Mouse (Mus musculus): ENCODE measurements at regions not wholly inside any gene's neighbourhood (a gene's known extent, or its start where the extent isn't known, plus 50 kb on each side); places are given as distances from the start of the nearest gene placed in this dataset.

GRCm38 (mm10) chr5:119143411-119143810 lies 527.1 kb upstream of the Tbx3 start:
- no peak for DNase-seq (ENCODE audit: low spot score)

GRCm38 (mm10) chr5:119149389-119150185 lies 520.9 kb upstream of the Tbx3 start:
- no peak for DNase-seq (ENCODE audit: low spot score)

- no peak for DNase-seq (ENCODE audit: low spot score)
These were observed 517.4 kb upstream of the Tbx3 start for GRCm38 (mm10) chr5:119153086-119153485.

- DNase-seq (ENCODE audit: low spot score), result no peak
These were observed 513.8 kb upstream of the Tbx3 start for GRCm38 (mm10) chr5:119156638-119157037.

GRCm38 (mm10) chr5:119158171-119158570 lies 512.3 kb upstream of the Tbx3 start:
- no peak for DNase-seq (ENCODE audit: low spot score)

- no peak for DNase-seq (ENCODE audit: low spot score)
These were observed 508.3 kb upstream of the Tbx3 start for GRCm38 (mm10) chr5:119162132-119162675.

GRCm38 (mm10) chr5:119167718-119168117 lies 502.8 kb upstream of the Tbx3 start:
- DNase-seq (ENCODE audit: low spot score), result no peak

GRCm38 (mm10) chr5:119169274-119169673 lies 501.2 kb upstream of the Tbx3 start:
- no peak for DNase-seq (ENCODE audit: low spot score)

- DNase-seq (ENCODE audit: low spot score), result no peak
These were observed 498.8 kb upstream of the Tbx3 start for GRCm38 (mm10) chr5:119171626-119172025.

- DNase-seq (ENCODE audit: low spot score), result no peak
These were observed 491.7 kb upstream of the Tbx3 start for GRCm38 (mm10) chr5:119178805-119179204.

- no peak for DNase-seq (ENCODE audit: low spot score)
These were observed 486.9 kb upstream of the Tbx3 start for GRCm38 (mm10) chr5:119183545-119184047.

- no peak for DNase-seq (ENCODE audit: low spot score)
These were observed 483.9 kb upstream of the Tbx3 start for GRCm38 (mm10) chr5:119186611-119187010.

- DNase-seq (ENCODE audit: low spot score), result peak; percentile 55
These were observed 482.0 kb upstream of the Tbx3 start for GRCm38 (mm10) chr5:119188476-119188875.

- DNase-seq (ENCODE audit: low spot score), result peak; percentile 44
These were observed 476.5 kb upstream of the Tbx3 start for GRCm38 (mm10) chr5:119193699-119194681.

GRCm38 (mm10) chr5:119199906-119200305 lies 470.6 kb upstream of the Tbx3 start:
- peak; percentile 51 for DNase-seq (ENCODE audit: low spot score)

- no peak for DNase-seq (ENCODE audit: low spot score)
These were observed 469.2 kb upstream of the Tbx3 start for GRCm38 (mm10) chr5:119201251-119201650.

GRCm38 (mm10) chr5:119204736-119205135 lies 465.7 kb upstream of the Tbx3 start:
- no peak for DNase-seq (ENCODE audit: low spot score)

GRCm38 (mm10) chr5:119208077-119208476 lies 462.4 kb upstream of the Tbx3 start:
- DNase-seq (ENCODE audit: low spot score), result no peak

- DNase-seq (ENCODE audit: low spot score), result no peak
These were observed 457.3 kb upstream of the Tbx3 start for GRCm38 (mm10) chr5:119213196-119213595.

GRCm38 (mm10) chr5:119213692-119214357 lies 456.6 kb upstream of the Tbx3 start:
- no peak for DNase-seq (ENCODE audit: low spot score)

GRCm38 (mm10) chr5:119214937-119215336 lies 455.5 kb upstream of the Tbx3 start:
- no peak for DNase-seq (ENCODE audit: low spot score)

GRCm38 (mm10) chr5:119215364-119215763 lies 455.1 kb upstream of the Tbx3 start:
- no peak for DNase-seq (ENCODE audit: low spot score)

Data from embryo, embryonic 10 days (tissue).